Mouse (Mus musculus) myocyte (in vitro differentiated cells): ENCODE data around the gene Rnf7. TPM values are rescaled to one million over a fixed set of nuclear protein-coding genes. Genes with fewer than 3 reads are reported as not detected.
A peak's percentile ranks its signal among the peaks of the same experiment; 100 is the strongest.

Source experiments
- H3K27me3 ChIP-seq: one replicate; pipeline ENCODE4 v1.6.1; 2011; ENCODE audit not compliant: control insufficient read depth, insufficient read depth, insufficient read length
- H3K36me3 ChIP-seq: one replicate; pipeline ENCODE4 v1.6.1; 2011; ENCODE audit not compliant: control insufficient read depth, insufficient read depth
- H3K4me2 ChIP-seq: one replicate; pipeline ENCODE4 v1.6.1; 2011; ENCODE audit warnings: low read depth, control low read depth
- H3K4me3 ChIP-seq: one replicate; pipeline ENCODE4 v1.5.1; 2011; ENCODE audit warnings: mild to moderate bottlenecking, control low read depth, moderate library complexity
- H3K79me2 ChIP-seq: one replicate; pipeline ENCODE4 v1.6.1; 2011; ENCODE audit not compliant: control insufficient read depth, insufficient read depth
- H3ac ChIP-seq: one replicate; pipeline ENCODE4 v1.6.1; 2011; ENCODE audit not compliant: control insufficient read depth, insufficient read length
- CEBPB ChIP-seq: IDR thresholded peaks from 2 replicates; pipeline ENCODE4 v1.6.1; 2011; ENCODE audit warnings: mild to moderate bottlenecking, moderate library complexity; ENCODE audit not compliant: poor library complexity, insufficient read depth, severe bottlenecking
- E2F4 ChIP-seq: IDR thresholded peaks from one replicate; pipeline ENCODE4 v1.6.1; 2011; ENCODE audit warnings: mild to moderate bottlenecking, control low read depth, moderate library complexity; ENCODE audit not compliant: insufficient read depth
- MAX ChIP-seq: IDR thresholded peaks from one replicate; pipeline ENCODE4 v1.6.1; 2011; ENCODE audit warnings: low read depth, mild to moderate bottlenecking, control low read depth
- MYOD1 ChIP-seq, 3 experiments: IDR thresholded peaks; one replicate each; pipeline ENCODE4 v1.6.1; 2011; ENCODE audit warnings: control low read depth in 2 of 3, low read depth in 2 of 3, mild to moderate bottlenecking in 2 of 3, moderate library complexity in 1 of 3; ENCODE audit not compliant: insufficient read length in 2 of 3, control insufficient read depth in 1 of 3
- MYOG ChIP-seq, 3 experiments: IDR thresholded peaks; one replicate each; pipeline ENCODE4 v1.6.1; 2011; ENCODE audit warnings: control low read depth in 2 of 3, low read depth in 2 of 3, mild to moderate bottlenecking in 2 of 3; ENCODE audit not compliant: insufficient read length in 2 of 3, control insufficient read depth in 1 of 3, insufficient read depth in 1 of 3
- POLR2A ChIP-seq: IDR thresholded peaks from one replicate; pipeline ENCODE4 v1.6.1; 2011; ENCODE audit warnings: low read depth, mild to moderate bottlenecking, control low read depth, moderate library complexity; ENCODE audit not compliant: insufficient read length
- POLR2AphosphoS2 ChIP-seq: IDR thresholded peaks from one replicate; pipeline ENCODE4 v1.6.1; 2011; ENCODE audit warnings: low read depth, control low read depth; ENCODE audit not compliant: insufficient read length
- REST ChIP-seq: IDR thresholded peaks from one replicate; pipeline ENCODE4 v1.6.1; 2011; ENCODE audit warnings: mild to moderate bottlenecking, control low read depth, moderate library complexity; ENCODE audit not compliant: insufficient read depth, insufficient read length
- SRF ChIP-seq: IDR thresholded peaks from one replicate; pipeline ENCODE4 v1.6.1; 2011; ENCODE audit warnings: low read depth; ENCODE audit not compliant: control insufficient read depth, insufficient read length
- TCF12 ChIP-seq: IDR thresholded peaks from one replicate; pipeline ENCODE4 v1.6.1; 2011; ENCODE audit warnings: mild to moderate bottlenecking, control low read depth; ENCODE audit not compliant: poor library complexity, insufficient read depth, severe bottlenecking
- TCF3 ChIP-seq: IDR thresholded peaks from one replicate; pipeline ENCODE4 v1.6.1; 2011; ENCODE audit warnings: low read depth, control low read depth; ENCODE audit not compliant: insufficient read length
- USF1 ChIP-seq: IDR thresholded peaks from one replicate; pipeline ENCODE4 v1.6.1; 2011; ENCODE audit warnings: low read depth, mild to moderate bottlenecking, control low read depth, moderate library complexity
- polyA plus RNA-seq: library from polyadenylated mRNA; unstranded; fragments of >200 nt; fragmentation: generic; extraction: Trizol; gene quantifications from one replicate; pipeline ENCODE4 v1.2.1, GENCODE M21; 2012; ENCODE audit warnings: missing spikeins

The Rnf7 gene
- polyA plus RNA-seq, 1 experiment = 221 TPM

- H3K4me3 ChIP-seq = no peak overlapping the region
- TF ChIP-seq TCF12 = no peak
- no peak for TF ChIP-seq SRF
- TF ChIP-seq POLR2A = no peak
- TF ChIP-seq USF1 = no peak
- TF ChIP-seq REST = no peak
- no peak for TF ChIP-seq TCF3
- TF ChIP-seq MYOD1 (IDR thresholded peaks at IDR 0.05; ENCODE audit: control insufficient read depth in 1 of 3, insufficient read length in 2 of 3, low read depth in 2 of 3) = no peak
- H3ac ChIP-seq = no peak overlapping the region
- peak overlapping the region; percentile 49 for H3K4me2 ChIP-seq
- no peaks in the 10 kb centered on the region for H3K79me2 ChIP-seq
- H3K36me3 ChIP-seq = no peaks in the 10 kb centered on the region
- no peaks in the 10 kb centered on the region for H3K27me3 ChIP-seq
Observed at GRCm38 (mm10) chr9:96449514-96449913, 29.0 kb downstream of the Rnf7 start.

GRCm38 (mm10) chr9:96445351-96445750, 33.1 kb downstream of the Rnf7 start:
- H3K36me3 ChIP-seq = no peaks in the 10 kb centered on the region
- H3K27me3 ChIP-seq = no peaks in the 10 kb centered on the region

GRCm38 (mm10) chr9:96442081-96442480, 36.4 kb downstream of the Rnf7 start:
- no peaks in the 10 kb centered on the region for H3K27me3 ChIP-seq
- H3K4me2 ChIP-seq = no peak overlapping the region
- H3K36me3 ChIP-seq = no peaks in the 10 kb centered on the region
- TF ChIP-seq TCF12 (no peak), MAX (no peak), E2F4 (no peak), CEBPB (no peak), USF1 (no peak), POLR2AphosphoS2 (no peak), REST (no peak), MYOD1 (IDR thresholded peaks at IDR 0.05; ENCODE audit: control insufficient read depth in 1 of 3, insufficient read length in 2 of 3, low read depth in 2 of 3) (no peak), MYOG (IDR thresholded peaks at IDR 0.05; ENCODE audit: control insufficient read depth in 1 of 3, insufficient read depth in 1 of 3, insufficient read length in 2 of 3, low read depth in 2 of 3) (no peak), SRF (no peak), POLR2A (no peak), TCF3 (no peak)
- H3K4me3 ChIP-seq = no peak overlapping the region
- H3K79me2 ChIP-seq = no peaks in the 10 kb centered on the region
- no peak overlapping the region for H3ac ChIP-seq

More at GRCm38 (mm10) chr9:96445351-96445750, 33.1 kb downstream of the Rnf7 start:
- no peaks in the 10 kb centered on the region for H3K79me2 ChIP-seq
- H3K4me2 ChIP-seq = no peak overlapping the region
- no peak for TF ChIP-seq REST
- TF ChIP-seq MYOD1 (IDR thresholded peaks at IDR 0.05; ENCODE audit: control insufficient read depth in 1 of 3, insufficient read length in 2 of 3, low read depth in 2 of 3) = no peak
- TF ChIP-seq TCF12 = no peak
- TF ChIP-seq USF1 = no peak
- TF ChIP-seq POLR2A = no peak
- no peak for TF ChIP-seq MAX
- no peak for TF ChIP-seq TCF3
- TF ChIP-seq POLR2AphosphoS2 = no peak
- no peak for TF ChIP-seq SRF
- TF ChIP-seq E2F4 = no peak
- no peak for TF ChIP-seq CEBPB
- TF ChIP-seq MYOG (IDR thresholded peaks at IDR 0.05; ENCODE audit: control insufficient read depth in 1 of 3, insufficient read depth in 1 of 3, insufficient read length in 2 of 3, low read depth in 2 of 3) = no peak
- H3ac ChIP-seq = no peak overlapping the region
- no peak overlapping the region for H3K4me3 ChIP-seq

GRCm38 (mm10) chr9:96438334-96438871, 40.1 kb downstream of the Rnf7 start:
- Histone ChIP-seq H3K27me3 (no peaks in the 10 kb centered on the region), H3K79me2 (no peaks in the 10 kb centered on the region), H3K4me3 (no peak overlapping the region), H3ac (no peak overlapping the region), H3K36me3 (no peaks in the 10 kb centered on the region), H3K4me2 (peak overlapping the region; percentile 57)
- no peak for TF ChIP-seq USF1
- TF ChIP-seq CEBPB = no peak
- peak in 2 of 3 experiments; percentile 32 to 64 for TF ChIP-seq MYOG (IDR thresholded peaks at IDR 0.05; ENCODE audit: control insufficient read depth in 1 of 3, insufficient read depth in 1 of 3, insufficient read length in 2 of 3, low read depth in 2 of 3)
- peak; percentile 66 for TF ChIP-seq TCF12
- no peak for TF ChIP-seq POLR2A
- no peak for TF ChIP-seq SRF
- TF ChIP-seq POLR2AphosphoS2 = no peak
- no peak for TF ChIP-seq TCF3
- TF ChIP-seq E2F4 = no peak
- peak in 2 of 3 experiments; percentile 43 to 49 for TF ChIP-seq MYOD1 (IDR thresholded peaks at IDR 0.05; ENCODE audit: control insufficient read depth in 1 of 3, insufficient read length in 2 of 3, low read depth in 2 of 3)
- TF ChIP-seq REST = no peak
- TF ChIP-seq MAX = no peak

- no peak overlapping the region for H3K4me3 ChIP-seq
- H3K36me3 ChIP-seq = no peaks in the 10 kb centered on the region
- no peaks in the 10 kb centered on the region for H3K79me2 ChIP-seq
- H3K4me2 ChIP-seq = peak overlapping the region; percentile 57
- TF ChIP-seq REST (no peak), MAX (no peak), TCF3 (no peak)
- H3K27me3 ChIP-seq = no peaks in the 10 kb centered on the region
- H3ac ChIP-seq = no peak overlapping the region
Observed at GRCm38 (mm10) chr9:96437805-96438333, 40.6 kb downstream of the Rnf7 start.
